Mouse (Mus musculus) hematopoietic stem cell, adult 5-6 weeks (primary cell): ENCODE measurements around the gene Gm11111. TPM values are rescaled to one million over a fixed set of nuclear protein-coding genes. Genes with fewer than 3 reads are reported as not detected.

Experiments
- ATAC-seq, 2 experiments: fragments of 125-278 bp in 1 of 2; replicated peaks in 1 of 2; 2 replicates each; pipeline ENCODE4 v1.8.0; 2016 to 2017; ENCODE audit warnings: inconsistent platforms in 2 of 2, mild to moderate bottlenecking in 2 of 2, moderate number of reproducible peaks in 2 of 2, low read depth in 1 of 2, moderate TSS enrichment in 1 of 2; ENCODE audit not compliant: low FRiP score in 2 of 2, poor library complexity in 2 of 2, severe bottlenecking in 2 of 2, insufficient read depth in 1 of 2, low TSS enrichment in 1 of 2
- total RNA-seq: library from RNA; stranded (forward); fragments of 172-1452, 232-1000 nt; gene quantifications from 2 replicates; pipeline ENCODE4 v1.2.3, GENCODE M21; 2017

Gm11111 gene
- total RNA-seq = not detected in 2 replicates

DNA sequence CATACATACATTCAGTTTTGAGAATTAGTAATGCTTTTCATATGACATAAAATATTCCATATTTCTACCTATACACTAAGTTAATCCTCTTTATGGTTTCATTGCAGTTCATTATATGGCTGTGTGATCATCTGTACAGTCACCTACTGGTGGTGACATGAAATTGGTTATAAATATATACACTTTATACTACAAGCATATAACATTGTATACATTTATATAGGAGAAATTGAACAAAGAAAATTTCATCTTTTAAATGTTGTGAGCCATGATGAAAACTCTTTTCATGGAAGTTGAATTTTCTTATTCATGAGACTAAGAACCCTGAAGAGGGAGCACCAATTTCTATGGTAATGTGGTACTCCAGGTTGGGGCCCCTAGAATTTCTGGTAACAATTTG, at the start of gene Gm11111:
Gm11111 (plus strand) TSS at position 301 of the 400 bp plus-strand sequence.
- ATAC-seq = no peak

- ATAC-seq = no peak
These were observed 36.3 kb upstream of the Gm11111 start for GRCm38 (mm10) chr5:98516214-98516613.

DNA sequence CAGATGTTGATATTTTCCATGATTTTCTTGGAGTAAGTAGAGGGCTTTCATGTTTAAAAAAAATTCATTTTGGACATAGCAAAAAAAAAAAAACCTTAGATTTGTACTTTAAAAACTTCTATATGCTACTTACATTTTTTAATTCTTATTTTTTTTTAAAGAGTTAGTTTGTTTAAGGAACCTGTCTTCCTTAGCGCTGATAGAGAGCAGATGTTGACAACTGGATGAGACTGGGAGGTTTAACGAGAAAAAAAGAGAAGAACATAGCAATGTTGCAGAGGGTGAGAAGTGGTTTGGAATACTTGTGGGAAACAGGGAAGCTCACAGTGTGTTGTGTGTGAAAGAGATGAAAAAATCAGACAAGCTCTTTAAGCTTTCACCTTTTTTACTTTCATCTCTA, 32.4 kb upstream of the Gm11111 start:
- no peak for ATAC-seq

- ATAC-seq = no peak
These were observed 30.1 kb upstream of the Gm11111 start for GRCm38 (mm10) chr5:98522270-98522977.

DNA sequence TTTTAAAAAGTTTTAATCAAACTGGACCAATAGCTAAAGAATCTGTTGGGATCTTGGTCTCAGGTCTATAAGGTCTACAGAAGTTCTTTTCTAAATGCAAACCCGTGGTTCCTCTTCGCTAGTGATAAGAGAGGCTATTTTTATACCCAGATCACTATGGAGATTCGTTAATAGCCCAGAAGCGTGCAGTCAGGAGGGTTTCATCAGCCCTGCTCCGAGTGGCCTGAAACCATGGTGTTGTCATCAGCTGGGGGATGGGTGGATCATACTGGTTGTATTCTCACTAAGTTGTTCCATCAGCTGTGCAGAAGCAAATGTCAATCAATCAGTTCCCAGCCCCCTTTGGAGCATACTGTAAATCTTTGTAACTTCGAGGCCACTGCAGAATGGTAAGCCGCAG, 29.4 kb upstream of the Gm11111 start:
- no peak for ATAC-seq

GRCm38 (mm10) chr5:98523783-98524182, 28.7 kb upstream of the Gm11111 start:
- no peak for ATAC-seq

GRCm38 (mm10) chr5:98541333-98541732, 11.2 kb upstream of the Gm11111 start:
- ATAC-seq = no peak

- no peak for ATAC-seq
These were observed 2.2 kb upstream of the Gm11111 start for GRCm38 (mm10) chr5:98550285-98550684.

DNA sequence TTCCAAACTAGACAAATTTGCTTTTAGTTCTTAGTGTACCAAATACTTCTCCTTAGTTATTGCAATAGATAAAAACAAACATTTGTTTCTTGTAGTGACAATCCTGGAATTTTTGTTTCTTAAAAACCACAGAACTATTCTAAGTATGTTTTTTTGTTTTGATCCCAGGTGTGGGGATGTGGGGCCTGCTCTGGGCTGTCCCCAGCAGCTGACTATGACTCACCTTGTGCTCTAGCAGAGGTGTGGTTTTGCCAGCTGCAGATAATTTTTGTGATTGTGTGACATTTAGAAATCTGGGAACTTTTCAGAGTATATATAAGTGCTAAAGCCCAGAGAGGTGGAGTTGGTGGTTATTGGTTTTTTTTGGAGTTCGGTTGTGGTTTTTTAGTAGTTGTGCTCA, 1.6 kb upstream of the Gm11111 start:
- ATAC-seq = no peak

GRCm38 (mm10) chr5:98552811-98553601, 511 bp downstream of the Gm11111 start:
- ATAC-seq = no peak

- ATAC-seq = no peak
These were observed 8.8 kb downstream of the Gm11111 start for GRCm38 (mm10) chr5:98561301-98561700.

DNA sequence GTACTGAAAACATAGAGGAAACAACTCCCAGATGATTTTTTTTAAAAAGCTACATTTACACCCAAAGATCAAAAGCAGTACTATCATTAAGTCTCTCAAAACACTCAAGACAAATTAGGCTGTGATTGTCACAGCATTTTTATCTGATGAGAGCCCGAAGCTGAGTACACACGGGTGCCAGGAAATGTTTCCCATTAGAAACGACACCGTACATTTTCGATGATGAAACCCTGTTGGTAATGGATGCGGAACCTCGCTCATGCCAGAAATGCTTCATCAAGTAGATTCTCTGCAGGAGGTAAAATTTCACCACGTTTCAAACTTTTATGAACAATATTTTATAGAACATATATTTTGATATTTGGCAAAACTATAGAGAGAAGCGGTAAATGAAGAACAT, 10.3 kb downstream of the Gm11111 start:
- no peak for ATAC-seq

DNA sequence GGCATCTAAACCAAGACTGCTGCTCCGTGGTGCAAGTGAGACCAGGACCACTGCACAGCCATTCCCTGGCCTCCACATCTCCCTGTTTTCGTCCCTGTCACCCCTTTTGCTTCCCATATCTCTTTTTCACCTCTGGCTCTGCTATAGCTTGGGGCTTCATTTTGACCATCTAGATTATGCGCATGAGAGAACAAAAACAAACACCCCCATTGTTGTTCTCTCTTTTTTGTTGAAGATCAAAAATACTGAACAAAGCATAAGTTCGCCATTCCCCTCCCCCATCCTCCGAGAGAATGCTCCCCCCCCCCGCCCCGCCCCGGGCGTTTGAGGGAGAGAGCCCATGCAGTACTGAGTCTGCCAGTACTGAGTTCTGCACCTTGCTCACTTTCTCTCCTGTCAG, 11.3 kb downstream of the Gm11111 start:
- no peak for ATAC-seq

GRCm38 (mm10) chr5:98566461-98567193, 14.1 kb downstream of the Gm11111 start:
- ATAC-seq = no peak

DNA sequence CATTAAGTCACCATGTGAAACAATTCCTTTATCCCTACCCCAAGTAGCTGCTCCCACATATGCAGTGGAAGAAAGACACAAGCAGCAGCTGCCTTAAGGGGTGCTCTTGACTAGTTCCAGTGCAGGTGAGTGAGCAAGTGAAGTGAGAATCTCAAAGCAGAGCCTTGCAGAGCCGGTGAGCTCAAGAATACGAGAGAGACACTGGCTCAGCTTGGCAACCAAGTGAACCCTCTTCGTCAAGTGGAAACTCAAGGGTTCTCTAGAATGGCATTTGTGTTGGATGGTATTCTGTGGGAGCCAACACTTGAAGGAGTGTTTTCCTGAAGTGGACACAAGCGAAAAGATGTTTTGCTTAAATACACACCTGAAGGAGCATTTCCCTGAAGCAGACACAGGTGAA, 16.0 kb downstream of the Gm11111 start:
- no peak for ATAC-seq

DNA sequence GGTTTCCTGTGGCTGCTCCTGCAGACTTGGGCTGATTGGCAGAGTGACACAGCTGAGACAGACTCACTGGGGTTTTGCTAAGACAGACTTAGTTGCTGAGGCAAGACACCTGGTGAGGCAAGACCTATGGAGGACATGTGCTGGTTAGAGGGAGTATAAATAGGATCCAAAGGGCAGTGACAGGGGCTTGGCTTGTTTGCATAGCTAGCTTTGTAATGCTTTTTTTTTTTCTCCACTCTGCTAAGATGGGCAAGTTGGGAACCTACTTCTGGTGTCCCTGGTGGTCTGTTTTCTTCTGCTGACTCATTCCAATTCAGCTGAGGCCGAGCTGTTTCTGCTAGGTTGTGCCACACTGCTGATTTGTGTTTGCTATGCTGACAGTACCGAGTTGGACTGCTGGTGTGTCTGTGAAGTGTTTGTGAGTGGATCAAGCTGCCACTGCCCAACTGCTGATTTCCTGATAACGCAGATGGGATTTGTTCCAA, 16.6 kb downstream of the Gm11111 start:
- peak; percentile 68 to 76 for ATAC-seq

DNA sequence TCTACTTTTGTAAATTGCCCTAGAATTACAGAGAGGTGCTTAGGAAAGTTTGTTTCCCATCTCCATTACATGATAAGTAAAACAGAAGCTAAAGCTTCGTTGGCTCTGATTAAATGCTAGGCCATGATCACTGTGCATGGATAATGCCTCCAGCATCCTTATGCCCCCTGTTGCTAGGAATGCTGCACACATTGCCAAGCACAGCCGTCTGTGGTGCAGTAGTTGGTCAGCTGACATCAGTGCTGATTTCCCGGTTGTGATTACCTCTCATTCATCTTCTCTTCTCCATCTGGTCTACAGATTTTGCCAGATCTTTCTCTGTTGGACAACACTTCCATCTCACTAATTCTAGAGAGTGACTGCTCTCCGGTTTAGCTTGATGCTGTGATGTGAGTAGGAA, 19.9 kb downstream of the Gm11111 start:
- ATAC-seq = no peak
